Mouse (Mus musculus) cerebellum, postnatal 25 days (tissue): ENCODE data around the gene AU018091.
"Not testable (repeated sequence)": the region's sequence is repeated elsewhere in the genome, so short reads cannot be mapped to it uniquely, and the experiment has no call there.

Experiments used
- DNase-seq, 2 experiments: peaks; one replicate each; pipeline ENCODE4 v3.0.0; 2021; ENCODE audit warnings: mixed read lengths in 2 of 2

AU018091 gene

DNA sequence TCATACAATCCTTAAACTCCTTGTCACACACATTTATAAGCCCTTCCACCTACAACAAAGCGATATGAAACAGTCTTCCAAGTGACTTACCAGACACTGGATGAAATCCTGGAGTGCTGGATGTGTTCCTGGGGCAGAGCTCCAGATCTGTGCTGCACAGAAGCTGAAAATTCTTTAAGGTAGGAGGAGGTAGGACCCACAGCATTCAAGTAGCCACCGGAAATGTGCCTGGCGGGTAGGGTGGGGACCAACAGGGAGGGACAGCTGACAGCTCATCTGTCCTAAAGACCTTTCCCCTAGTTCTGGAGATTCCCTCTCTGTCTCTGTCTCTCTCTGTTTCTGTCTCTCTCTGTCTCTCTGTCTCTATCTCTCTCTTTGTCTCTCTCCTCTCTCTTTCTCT is at the start of gene AU018091:
AU018091 (minus strand) TSS at position 279 of the 400 bp plus-strand sequence.
- no peak for DNase-seq

DNA sequence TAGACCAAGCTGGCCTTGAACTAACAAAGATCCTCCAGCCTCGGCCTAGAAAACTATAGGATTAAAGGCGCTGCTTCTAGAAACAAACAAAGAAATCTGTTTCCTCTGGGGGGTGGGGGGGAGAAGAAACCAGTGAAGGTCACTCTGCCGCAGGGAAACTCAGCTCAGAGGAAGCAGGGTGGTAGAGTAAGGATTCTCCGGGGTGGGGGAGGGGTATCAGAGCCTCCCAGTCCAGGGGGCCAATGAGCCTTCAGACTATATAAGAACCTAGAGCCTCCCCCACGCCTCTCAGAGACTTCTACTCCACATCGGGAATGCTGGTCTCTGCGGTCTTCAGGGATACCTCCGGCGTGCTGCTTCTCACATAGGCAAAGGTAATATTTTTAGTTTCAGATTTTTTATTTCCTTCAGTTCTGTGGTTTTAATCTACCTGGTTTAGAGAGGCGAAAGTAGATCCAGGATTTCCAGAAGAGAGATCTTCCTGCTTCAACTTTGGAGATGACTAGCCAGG is 48.6 kb upstream of the AU018091 start:
- no peak for DNase-seq

DNA sequence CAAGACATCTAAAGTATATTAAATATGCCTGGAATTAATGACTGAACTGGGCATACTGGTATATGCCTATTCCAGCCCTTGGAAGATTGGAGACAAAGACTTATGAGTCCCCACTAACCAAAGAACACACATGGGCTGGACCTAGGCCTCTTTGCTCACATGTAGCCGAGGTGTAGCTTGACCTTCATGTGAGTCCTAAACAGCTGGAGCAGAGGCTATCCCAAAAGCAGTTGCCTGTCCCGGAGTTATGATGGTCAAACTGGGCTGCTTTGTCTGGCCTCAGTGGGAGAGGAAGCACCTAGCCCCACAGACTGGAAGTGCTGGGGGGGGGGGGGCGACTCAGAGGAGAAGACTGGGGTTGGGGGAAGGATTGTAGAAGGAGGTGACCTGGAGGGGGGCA is 47.3 kb upstream of the AU018091 start:
- no peak for DNase-seq

DNA sequence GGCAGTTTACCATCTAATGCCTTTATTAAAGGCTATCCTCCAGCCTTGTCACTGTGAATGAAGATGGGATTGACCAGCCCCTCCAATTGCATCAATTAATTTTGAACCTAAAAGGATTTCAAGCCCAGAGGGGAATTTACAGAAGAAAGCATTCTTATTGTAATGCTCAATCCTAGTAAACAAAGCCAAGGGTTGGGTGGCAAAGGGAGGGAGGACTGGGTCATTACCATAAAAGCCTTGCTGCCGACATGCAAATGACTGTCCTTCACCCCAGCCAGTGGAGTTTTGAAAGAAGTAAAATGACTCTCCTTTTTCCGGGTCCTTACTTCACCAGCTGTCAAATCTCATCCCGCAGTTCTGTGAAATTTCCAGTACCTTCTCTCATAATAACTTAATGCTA is 44.6 kb upstream of the AU018091 start:
- DNase-seq = no peak

DNA sequence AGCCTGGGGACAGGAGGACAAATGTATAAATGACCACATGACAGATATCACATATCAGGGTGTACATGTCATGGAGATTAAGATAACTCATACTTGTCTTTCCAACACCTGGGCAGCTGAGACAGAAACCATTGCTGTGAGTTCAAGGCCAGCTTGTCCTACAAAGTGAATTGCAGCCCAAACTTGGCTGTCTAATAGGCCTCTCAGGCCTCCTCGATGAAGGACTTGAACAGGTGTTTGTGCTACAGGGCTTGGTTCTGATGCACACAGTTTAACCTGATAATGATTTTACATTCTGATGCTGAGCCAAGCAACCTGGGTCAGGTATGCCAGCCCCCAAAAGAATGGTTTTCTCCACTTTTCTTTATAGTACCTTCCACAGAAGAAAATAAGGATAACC is 44.2 kb upstream of the AU018091 start:
- no peak for DNase-seq

DNA sequence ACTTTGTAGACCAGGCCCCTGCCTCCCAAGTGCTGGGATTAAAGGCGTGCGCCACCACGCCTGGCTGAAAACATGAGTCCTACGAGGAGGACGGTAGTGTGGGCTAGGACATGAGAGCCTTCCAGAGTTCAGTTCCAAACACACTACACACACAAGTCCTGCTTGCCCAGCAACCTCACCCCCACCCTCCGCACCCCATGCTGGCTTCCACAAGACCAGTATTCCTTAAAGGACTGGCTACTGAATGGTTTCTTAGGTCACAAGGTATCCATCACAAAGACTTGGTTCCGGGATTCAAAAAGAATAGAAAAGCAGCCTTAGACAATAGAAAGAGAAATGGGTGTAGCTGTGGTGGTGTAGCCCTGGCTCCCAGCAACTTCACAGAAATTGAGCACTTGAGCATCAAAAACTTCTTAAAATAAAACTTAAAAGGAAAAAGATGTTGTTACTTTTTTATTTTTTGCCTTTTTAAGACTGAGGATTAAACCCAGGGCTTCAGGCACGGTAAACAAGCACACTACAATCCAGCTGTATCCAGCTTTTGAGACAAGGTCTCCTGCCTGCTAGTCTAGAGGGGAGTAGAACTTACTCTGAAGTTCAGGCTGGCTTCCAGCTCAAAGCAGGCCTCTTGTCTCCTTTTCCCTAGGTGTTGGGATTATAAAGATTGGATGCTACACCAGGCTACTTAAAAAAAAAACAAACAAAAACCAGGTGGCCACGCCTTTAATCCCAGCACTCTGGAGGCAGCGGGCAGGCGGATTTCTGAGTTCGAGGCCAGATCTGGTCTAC is 43.2 kb upstream of the AU018091 start:
- DNase-seq = no peak

DNA sequence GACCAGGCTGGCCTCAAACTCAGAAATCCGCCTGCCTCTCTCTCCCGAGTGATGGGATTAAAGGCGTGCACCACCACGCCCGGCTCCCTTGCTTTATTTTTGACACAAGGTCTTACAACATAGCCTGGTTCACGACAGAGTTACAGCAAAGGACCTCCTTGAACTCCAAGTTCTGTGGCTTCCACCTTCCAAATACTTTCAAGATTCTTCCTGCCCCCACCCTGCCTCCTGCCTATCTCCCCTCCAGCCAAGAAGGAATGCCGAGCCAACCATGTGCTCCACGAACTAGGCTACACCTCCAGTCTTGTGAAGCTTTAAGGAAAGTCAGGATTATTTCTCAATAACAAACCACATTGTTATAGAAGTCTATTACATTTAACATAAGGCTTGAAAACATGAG is 42.5 kb upstream of the AU018091 start:
- no peak for DNase-seq

DNA sequence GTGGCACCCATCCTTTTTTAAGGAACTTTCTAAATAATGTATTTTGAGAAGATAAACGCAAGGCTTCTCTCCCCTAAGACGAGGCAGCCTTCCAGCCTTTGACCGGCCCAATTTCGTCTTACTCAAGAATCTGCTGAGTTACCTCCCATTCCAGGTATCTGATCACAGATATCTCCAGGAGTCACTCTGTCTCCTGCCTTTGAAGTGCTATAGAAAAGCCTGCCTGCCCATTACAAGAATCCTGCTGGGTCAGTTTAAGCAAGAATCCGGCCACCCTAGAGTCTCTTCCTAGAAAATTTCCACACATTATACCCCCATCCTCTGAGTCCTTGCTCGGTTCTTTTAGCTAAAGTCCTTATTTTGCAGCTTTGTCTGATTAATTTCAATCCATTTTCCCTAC is 41.6 kb upstream of the AU018091 start:
- no peak for DNase-seq

DNA sequence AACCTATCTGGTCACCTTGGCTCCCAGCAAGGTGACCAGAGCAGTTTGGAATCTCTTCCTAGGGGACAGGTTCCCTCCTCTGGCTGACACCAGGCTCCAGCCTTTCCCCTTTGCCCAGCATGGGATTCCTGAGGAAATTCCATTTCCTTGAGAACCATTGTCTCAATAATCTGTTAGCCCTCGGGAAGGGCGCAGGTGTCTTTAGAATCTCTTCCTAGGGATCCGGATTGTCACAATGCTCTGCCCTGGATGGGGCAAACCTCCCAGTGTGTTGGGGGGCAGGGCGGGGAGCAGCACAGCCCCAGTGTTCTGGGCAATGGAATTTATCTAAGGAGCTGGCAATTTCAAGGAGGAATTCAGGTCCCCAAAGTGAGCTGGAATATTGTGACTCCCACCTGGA is 37.5 kb upstream of the AU018091 start:
- no peak for DNase-seq

DNA sequence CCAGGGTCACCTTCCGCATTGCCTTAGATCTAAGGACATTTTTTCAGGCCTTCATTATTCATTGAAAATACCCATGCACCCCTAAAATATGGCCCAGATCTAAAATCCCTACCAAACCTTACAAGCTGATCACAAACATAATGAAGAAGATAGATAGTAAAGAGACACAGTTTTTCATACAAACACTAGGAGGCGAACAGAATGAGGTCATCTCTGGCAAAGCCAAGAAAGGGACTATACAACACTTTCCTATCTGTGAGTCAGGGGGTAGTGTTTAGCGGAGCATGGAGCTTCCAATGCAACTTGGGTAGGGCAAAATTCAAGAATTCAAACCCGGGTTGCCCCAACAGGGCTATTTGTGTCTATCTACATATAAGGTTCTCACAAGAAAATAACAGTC is 35.6 kb upstream of the AU018091 start:
- no peak for DNase-seq

DNA sequence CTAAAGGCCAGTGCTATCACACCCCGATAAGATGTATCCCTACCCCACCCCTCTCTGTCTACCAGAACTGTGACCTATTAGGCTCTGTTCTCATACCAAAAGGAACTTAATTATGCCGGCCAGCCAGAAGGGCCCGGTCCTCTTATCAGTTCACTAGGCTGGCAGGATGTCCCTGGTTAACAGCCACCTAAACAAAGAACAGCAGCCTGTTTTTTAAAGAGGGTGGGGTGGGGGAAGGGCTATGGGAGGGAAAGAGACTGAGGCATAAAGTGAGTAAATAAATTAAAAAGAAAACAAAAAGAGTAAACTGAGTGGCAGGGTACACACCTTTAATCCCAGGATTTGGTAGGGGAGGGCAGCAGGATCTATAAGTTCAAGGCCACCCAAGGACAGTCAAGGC is 34.9 kb upstream of the AU018091 start:
- no peak for DNase-seq

DNA sequence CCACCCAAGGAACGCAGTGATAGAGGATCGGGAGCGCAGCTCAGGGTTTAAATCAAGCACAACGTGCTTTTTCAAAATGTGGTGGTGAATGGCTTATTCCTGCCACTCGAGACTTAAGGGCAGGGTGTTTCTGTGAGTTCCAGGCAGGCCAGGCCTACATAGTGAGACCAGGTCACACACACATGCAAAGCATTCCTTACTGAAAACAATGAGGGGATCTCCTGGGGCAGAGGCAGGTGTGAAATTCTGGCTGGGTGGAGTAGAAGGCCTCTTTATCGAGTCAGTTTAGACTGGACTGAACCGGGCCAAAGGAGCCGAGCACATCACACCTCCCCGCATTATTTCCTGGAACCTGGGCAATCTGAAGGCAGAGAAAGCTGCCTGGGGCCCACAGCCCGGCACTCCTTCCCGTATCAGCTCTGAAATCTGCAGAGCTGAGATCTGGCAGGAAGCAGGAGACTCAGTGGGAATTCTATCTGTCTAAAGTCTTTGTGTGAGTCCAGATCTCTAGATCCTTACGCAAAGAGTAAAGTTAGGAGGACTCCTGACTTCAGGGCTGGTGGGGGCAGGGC is 32.2 kb upstream of the AU018091 start:
- DNase-seq = no peak

DNA sequence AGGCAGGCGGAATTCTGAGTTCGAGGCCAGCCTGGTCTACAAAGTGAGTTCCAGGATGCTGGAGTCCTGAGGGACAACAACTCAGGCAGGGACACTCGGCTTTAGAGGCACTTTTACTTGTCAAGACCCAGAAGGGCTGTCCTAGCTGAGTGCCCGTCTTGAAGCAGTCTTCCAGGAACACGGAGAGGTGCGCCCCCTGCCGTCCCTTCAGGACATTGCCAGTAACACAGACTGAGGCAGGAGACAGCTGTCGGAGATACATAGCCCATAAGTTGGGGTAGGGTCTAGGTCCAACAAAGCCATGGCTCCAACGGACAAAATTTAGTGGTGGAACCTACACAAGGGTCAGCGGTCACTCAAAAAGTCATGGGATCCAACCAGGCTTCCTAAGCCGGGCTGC is 29.9 kb upstream of the AU018091 start:
- no peak for DNase-seq

DNA sequence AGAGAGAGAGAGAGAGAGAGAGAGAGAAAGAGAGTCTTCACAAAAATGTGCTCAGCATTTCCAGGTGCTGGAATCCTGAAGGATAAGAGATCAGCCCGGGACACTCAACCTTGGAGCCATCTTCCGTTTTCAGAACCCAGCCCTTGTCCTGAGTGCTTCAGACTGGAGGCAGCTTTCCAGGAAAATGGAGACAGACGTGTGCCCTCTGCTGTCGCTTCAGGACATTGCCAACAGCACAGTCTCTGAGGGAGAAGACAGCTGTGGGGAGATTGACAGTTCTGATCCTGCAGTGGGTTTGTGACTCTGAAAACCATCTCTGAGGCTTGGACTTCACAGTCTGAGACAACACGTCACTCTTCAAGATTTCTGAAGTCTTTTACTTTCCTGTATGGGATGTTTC is 26.8 kb upstream of the AU018091 start:
- DNase-seq = no peak

DNA sequence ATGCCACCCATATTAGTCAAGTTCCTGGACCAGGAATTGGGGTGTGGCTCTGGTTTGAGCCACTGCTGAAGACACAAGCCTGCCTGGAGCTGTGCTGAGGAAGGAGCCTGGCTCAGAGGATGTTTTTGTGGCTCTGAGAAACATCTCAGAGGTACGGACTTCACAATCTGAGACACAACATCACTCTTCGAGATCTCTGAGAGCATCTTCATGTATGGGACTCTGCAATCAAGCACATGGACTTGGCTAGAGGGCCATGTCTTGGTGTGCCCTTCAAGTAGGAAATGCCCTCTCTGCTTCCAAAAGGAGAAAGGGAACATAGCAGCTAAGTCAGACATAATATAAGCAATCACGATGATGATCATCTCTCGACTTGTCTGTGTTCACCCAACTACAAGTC is 25.5 kb upstream of the AU018091 start:
- no peak for DNase-seq

DNA sequence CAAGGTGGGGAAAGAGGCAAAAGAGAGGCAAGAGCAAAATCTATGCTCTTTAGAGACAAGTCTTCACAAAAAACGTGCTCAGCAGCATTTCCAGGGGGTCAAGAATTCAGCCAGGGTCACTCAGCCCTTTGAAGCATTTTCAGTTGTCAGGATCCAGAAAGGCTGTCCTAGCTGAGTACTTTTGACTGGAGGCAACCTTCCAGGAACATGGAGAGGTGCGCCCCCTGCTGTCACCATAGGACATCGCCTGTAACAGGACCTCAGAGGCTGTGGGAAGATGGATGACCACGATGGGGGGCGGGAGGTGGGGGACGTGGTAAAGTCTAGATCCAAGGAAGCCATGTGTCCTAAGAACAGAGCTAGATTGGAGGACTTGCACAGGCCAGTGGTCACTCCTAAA is 24.9 kb upstream of the AU018091 start:
- peak in 1 of 2 experiments; percentile 23 for DNase-seq

DNA sequence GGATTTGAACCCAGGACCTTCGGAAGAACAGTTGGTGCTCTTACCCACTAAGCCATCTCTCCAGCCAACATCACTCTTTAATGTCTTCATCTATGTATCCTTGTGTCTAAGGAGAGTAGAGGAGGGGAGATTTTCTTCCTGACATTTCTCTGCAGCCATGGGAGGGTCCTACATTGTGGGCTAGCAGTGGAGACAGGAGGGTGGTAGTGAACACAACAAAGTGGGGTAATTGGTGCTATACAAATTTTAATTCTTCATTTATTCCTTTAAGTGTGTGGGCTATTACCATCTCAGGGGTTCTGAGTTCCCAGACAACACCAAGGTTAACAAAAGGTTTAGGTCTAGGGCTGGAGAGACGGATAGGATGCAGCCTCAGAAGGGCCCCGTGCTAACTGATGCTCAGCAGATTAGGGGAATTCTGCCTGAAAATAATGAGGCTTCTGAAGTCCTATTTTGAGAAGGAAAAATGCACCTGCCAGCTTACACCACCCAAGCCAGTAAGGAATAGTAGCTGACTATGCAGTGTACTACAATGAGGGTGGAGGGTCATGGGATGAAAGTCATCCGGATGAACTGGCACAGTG is 24.1 kb upstream of the AU018091 start:
- DNase-seq = no peak

DNA sequence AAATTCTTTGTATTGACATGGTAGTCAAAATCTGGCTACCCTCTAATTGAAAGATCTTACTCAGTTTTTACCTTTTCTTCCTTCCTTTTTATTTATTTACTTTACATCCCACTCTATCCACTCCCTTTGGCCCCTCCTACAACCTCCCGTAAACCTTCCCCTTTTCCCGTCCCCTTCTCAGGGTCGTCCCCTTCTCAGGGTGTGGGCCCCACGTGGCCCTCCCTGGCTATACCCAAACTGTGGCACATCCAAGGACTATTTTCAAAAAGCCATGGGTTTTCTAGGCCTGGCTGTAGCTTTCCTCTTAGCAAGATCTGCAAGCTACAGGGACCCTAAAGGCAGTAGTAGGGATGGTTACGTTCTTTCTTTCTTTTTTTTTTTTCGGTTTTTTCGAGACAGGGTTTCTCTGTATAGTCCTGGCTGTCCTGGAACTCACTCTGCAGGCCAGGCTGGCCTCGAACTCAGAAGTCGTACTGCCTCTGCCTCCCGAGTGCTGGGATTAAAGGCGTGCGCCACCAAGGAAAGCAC is 23.0 kb upstream of the AU018091 start:
- no peak for DNase-seq

DNA sequence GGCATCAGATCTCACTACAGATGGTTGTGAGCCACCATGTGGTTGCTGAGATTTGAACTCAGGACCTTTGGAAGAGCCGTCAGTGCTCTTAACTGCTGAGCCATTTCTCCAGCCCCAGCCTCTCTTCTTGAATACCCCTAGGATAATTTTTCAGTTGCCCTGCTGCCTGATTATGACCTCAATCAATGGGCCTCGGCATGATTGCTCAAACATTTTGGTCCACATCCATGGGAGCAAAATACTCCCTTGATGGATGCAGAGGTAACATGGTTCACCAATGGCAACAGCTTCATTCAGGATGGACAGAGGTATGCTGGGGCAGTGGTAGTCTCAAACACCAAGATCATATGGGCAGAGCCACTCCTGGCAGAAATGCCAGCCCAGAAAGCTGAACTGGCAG is 17.7 kb upstream of the AU018091 start:
- DNase-seq = not testable (repeated sequence)

DNA sequence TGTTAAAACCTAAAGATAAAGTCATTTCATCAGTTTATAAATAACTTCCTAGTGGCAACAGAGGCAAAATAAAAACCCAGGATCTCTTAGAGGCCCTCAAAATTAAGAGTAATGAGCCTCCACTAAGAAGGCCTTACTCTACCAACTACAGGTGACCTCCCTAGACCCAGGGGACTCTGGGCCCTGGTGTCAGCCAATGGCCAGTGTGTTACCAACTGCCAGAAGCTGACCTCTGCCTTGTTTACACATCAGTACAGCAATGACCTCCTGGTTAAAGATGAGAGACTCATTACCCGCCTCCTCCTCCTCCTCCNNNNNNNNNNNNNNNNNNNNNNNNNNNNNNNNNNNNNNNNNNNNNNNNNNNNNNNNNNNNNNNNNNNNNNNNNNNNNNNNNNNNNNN is 17.1 kb upstream of the AU018091 start:
- no peak for DNase-seq

DNA sequence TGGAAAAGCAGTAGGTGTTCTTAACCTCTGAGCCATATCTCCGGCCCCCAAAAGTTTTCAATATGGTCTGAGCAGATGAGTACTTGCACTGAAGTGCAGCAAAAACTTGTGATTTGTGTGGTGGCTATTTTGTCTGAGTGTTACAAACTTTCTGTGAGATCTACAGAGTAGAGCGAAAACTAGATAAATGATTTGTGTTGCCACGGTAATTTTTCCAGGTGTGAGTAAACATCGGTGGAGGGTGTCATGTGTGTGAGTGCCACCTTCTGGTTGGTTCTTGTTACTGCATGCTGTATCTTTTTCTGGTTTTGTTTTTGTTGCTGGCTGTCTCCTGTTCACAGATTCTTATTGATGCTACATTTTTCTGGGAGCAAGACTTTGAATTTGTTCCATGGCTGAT is 15.4 kb upstream of the AU018091 start:
- no peak for DNase-seq

DNA sequence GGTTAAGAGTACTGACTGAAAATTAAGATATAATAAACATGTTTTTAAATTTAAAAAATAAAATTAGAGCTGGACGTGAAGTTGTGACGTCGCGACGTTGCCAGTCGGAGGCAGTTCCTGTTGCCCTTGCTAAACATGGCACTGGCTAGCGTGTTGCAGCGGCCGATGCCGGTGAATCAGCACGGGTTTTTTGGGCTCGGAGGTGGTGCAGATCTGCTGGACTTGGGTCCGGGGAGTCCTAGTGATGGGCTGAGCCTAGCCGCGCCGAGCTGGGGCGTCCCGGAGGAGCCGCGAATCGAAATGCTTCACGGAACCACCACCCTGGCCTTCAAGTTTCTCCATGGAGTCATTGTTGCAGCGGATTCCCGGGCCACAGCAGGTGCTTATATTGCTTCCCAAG is 12.0 kb upstream of the AU018091 start:
- DNase-seq = not testable (repeated sequence)

DNA sequence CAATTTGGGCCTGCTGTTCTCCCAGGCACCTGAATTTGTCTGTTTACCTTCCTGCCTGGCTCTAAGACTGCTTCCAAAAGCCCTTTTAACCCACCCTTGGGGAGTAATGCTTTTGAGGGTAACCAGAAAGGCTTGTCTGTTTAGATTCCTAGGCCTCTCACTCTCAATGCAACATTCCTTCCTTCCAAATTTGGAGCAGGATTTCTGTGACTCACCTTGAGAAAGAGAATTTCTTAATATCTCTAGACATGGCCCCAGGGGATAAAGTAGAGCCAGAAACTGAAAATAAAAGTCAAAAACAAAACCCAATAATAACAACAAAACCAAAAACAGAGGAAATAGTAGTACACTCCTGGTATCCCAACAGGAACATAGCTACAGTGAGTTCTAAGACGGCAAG is 707 bp downstream of the AU018091 start:
- DNase-seq = no peak

DNA sequence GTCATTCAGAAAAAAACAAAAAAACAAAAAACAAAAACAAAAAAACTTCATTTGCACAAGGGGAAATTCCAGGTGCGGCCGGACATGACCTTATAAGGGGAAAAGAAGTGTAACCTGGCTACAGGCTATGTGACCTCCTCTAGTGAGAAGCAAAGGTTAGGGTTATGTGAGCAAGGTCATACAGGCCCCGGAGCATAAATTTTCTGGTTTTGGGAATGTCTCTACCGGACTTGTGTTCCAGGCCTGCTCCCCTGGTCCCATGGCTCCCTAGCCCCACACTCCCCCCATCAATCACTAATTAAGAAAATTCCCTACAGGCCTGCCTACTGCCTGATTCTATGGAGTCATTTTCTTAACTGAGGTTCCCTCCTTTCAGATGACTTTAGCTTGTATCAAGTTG is 2.7 kb downstream of the AU018091 start:
- no peak for DNase-seq
